Mouse (Mus musculus) urinary bladder, postnatal 10 days (tissue): Measurements from ENCODE around the gene Mex3a.

ENCODE experiments used
- DNase-seq: peaks from one replicate; pipeline ENCODE4 v3.0.0; 2022; ENCODE audit warnings: low spot score

The Mex3a gene

DNA sequence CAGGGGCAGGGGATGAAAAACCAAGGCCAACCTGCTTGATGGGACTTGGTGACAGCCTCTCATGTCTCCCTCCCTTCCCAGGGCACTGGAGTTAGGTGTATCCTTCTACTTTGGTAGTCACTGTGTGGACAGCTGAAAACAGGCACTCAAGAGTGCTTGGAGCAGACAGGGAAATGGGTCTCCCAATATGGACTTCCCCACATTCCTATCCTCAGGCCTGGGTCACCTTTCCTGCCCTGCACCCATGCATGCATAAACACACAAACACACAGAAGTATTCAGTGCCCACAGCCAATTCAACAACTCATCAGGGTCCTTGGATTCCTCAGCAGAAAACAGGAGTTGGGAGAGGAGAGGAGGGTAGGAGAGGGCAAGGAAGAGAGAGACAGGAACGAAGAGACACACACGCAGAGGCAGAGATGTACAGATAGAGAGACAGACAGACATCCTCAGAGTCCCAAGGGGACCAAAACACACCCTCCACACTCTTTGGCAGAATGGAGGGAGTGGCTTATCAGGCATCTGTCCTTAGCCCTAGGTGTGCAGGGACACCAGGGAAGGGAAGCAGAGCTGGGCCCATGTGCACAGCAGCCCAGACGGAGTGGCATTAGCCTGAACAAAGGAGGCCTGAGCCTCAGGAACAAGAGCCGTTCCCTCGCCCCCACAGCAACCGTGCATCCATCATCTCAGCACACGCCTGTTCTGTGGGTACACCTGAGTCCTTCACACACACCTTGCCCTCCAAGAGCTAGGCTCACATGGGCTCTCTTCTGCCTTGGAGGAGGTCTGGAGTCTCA lies 2.8 kb upstream of the Mex3a start:
- no peak for DNase-seq

DNA sequence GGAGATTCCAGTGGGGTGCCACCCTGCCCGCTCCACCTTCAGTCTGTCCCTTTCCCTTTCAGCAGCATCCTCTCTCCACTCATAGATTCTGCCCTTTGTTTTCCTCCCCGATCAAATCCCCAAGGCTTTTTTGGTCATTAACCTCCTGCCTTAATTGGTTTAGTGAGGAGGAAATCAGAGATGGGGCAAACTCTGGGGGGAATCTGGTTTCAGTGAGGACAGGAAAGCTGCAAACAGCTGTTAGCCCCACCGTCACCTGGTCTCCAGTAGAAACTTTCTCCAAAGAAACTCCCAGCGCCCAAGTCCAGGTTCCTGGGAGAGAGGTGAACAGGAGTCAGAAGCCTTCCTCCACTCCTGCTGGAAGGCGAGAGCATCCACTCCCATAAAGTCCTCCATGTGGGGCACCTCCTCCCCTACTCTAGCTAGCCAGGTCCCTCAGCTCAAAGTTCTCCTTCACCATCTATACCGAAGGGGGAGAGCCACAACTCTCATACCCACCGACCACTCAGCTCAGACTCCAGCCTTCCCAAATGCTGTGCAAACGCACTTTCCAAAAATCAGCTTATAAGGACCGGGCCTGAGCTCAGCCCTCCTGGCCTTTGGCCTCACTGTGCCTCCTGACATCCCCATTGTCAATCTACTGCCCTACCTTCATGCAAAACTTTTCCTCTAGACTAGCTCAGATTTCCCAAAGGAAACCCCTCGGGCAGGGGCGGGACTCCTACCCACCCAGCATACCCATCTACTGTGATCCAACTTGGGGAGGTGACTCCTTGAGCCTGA lies 1.9 kb upstream of the Mex3a start:
- no peak for DNase-seq

DNA sequence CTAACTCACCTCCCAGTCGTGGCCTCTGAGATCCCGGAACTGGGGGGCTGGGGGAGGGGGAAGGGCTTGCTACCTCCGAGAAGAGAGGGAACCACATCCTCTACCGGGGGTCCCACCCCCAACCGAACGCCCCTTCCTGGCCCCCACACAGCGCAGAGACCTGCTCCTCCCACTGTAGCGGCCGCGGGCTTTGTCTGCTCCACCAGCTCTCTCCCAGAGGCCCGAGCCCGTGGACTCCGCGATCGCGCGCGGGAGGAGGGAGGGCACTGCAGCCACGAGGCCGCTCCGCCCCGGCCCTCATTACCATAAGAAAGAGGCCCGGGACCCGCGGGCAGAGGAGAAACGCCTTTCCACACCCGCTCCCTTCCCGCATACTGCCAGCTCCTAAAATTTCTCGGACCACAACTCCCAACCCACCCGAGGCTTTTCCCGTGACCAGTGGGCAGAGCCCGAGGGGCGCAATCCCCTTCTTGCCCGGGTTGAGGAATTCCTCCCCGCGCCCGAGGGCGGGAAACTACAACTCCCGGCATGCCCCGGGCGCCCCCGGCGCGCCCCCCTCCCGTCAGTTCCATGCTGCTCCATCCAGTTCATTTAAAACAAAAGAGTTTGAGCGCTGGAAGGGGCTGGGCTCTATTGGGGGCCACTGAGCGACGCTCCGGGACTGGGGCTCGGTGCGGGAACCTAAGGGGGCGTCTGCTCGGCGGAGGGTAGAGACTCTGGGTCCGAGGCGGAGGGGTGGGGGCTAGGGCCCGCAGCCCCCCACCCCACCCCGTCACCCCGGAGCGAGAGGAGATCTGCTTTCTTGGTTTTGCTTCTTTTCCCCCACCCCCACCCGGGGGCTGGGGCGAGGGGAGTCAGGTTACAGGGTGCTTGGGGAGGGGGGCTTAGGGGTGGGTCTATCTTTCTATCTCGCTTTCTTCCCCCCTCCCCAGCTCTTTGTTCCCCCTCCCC lies 572 bp upstream of the Mex3a start:
- DNase-seq = peak; percentile 56

DNA sequence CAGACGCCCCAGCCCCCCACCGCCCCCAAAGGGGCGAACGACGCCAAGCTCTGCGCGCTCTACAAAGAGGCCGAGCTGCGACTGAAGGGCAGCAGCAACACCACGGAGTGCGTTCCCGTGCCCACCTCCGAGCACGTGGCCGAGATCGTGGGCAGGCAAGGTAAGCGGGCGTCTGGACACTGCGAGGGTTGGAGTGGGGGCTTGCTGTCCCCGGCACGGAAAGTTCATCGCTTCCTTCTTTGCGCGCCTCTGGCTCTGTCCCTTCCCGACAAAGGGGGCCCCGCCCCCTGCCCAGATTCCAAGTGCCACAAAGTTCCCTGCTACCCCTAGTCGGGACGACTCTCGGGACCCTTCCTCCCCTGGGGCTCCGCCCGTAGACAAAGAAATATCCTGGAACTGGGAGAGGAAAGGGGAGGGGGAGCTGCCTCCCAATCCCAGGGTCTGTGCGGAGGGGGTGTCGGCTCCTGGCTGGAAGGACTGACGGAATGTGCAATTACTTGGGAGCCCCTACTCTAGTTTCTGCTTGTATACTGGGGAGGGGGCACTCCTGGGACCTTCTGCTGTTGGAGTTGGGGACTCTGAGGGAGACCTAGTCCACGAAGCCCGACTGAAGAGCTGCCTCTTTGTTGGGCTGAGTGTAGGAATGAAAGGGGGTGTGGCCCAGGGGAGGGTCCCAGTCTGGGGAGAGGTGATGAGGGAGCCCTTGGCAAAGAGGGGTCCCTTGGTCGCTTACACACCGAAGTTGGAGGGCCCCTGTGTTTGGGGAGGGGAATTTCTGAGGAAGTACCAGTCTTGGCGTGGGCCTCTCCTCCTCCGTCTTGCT lies 705 bp downstream of the Mex3a start:
- DNase-seq = no peak

DNA sequence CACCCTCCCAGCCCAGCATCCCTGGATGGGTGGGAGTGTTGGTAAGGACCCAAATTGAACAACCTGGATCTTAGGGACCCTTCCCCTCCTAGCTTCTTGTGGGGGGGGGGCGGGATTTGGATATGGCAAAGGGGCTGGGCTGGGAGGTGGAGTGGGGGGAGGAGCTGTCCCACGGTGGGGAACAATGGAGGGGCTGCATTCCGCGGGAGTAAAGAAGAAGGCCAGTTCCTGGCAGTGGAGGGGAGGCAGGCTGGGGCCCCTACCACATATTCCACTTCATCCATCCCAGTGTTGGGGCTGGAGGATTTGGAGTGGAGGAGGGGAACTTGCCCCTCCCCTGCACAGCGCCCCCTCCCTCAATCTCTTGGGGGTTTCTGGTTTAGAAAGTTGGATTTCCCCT lies 1.5 kb downstream of the Mex3a start:
- no peak for DNase-seq

DNA sequence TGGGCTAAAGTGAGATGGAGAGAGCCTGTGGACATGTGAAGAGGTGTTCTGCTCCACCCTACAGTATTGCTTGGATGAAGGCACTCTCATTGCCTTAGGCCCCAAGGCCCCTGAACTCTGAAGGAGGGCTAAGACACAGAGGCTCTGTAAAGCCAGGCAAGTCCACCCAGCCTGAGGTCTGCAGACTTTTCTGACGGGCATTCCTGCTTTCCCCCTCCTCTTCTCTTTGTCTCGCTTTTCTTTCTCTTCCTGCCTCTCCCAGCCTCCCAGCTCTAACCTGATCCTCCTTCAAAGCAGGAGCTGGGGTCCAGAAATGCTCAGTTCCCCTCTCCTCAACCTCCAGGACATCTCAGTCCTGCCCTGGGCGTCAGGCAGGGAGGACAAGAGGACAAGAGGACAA lies 2.8 kb downstream of the Mex3a start:
- no peak for DNase-seq

DNA sequence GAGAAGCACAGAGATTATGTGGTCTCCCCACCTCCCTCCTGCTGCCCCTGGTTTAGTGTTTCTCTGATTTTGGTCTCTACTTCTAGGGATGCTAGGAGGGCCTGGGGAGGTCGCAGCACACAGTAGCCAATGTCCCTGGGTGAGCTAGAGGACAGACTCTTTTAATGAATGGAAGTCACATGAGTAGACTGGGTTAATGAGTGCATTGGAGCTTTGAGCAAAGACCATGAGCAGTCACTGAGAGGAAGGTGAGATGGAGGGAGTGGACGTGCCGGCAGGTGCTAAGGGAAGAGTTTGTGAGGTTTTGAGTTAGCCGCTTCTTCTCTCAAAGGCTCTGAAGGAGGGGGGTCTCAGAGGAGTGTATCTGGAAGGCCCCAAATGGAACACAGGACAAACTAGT lies 3.3 kb downstream of the Mex3a start:
- DNase-seq = no peak

DNA sequence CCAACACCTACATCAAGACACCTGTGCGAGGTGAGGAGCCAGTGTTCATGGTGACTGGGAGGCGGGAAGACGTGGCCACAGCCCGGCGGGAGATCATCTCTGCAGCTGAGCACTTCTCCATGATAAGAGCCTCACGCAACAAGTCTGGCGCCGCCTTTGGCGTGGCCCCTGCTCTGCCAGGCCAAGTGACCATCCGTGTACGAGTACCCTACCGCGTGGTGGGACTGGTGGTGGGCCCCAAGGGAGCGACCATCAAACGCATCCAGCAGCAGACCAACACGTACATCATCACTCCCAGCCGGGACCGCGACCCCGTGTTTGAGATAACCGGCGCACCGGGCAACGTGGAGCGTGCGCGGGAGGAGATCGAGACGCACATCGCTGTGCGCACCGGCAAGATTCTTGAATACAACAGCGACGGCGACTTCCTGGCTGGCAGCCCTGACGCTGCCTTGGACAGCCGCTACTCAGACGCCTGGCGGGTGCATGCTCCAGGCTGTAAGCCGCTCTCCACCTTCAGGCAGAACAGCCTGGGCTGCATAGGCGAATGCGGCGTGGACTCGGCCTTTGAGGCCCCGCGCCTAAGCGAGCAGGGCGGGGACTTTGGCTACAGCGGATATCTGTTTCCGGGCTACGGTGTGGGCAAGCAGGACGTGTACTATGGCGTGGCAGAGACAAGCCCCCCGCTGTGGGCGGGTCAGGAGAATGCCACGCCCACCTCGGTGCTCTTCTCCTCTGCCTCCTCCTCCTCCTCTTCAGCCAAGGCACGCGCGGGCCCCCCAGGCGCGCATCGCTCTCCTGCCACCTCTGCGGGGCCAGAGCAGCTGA lies 4.1 kb downstream of the Mex3a start:
- no peak for DNase-seq

DNA sequence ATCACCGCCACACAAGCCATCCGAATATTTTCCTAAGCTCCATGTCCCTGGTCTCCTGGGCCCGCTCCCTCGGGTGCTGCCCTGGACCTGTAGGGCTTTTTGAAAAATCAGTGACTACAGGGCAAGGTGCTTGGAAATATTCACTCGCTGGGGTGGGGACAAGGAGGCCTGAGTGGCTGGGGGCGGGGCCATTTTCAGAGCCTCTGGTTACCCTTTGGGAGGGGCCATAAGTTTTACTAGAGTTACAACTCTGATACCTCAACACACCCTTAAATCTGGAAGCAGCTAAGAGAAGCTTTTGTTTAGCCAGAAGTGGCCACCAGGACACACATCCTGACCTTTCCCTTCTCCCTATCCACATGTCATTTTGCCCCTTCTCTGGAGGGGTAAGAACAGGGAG lies 5.0 kb downstream of the Mex3a start:
- DNase-seq = no peak

DNA sequence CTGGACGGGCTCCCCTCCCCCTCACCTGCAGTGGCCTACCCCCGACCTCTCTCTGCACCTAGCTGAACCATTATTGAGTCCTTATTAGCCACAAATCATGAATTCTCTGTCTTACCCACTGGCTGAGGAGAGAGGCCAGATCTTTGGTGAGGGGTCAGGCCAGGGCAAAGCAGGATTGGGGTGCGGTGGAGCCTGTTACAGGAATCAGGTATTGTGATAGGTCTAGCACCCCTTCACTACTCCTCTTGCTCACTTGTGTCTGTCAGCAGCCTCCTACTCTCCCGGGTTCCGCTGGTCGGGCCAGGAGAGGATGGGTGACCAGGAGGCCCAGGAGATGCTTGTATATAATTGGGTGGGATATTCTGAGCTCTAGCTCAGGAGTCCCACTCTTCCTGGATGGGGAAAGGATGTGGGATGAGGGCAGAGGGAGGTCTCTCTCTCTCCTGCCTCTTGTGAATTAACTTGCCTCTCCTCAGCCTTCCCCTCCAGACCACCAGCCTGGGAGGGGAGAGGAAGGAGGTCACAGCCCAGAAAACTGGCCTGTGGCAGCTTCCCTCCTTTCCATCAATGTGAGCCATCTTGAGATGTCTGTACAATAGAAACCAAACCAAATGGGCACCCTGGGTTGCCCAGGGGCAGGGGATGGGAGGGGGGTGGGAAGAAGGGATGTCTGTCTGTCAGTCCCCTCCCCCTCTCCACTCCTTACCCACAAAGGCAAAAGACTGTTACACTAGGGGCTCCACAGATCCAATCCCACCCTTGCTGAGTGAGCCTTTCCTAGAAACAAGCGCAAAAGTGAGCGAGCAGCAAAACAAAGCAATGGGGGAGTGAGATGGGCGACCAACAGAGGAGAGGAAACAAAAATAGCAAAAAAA lies 6.3 kb downstream of the Mex3a start:
- no peak for DNase-seq

DNA sequence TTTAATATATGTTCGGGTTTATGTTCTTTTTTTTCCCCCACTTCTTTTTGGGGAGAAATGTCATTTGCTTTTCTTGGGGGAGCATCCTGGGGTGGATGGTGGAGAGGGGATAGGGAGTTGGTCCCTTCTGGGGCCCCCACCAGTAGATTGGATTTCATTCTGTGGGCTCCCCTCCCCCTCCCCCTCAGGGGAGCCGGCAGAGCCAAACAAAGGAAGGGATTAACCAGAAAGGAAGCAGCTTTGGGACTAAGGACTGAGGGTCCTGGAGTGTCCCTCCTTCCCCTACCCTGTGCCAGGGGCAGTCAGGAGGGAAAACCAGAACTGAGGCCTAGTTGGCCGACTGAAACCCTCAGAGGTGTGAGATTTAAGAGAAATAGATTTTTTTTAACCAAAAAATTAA lies 7.2 kb downstream of the Mex3a start:
- DNase-seq = no peak

DNA sequence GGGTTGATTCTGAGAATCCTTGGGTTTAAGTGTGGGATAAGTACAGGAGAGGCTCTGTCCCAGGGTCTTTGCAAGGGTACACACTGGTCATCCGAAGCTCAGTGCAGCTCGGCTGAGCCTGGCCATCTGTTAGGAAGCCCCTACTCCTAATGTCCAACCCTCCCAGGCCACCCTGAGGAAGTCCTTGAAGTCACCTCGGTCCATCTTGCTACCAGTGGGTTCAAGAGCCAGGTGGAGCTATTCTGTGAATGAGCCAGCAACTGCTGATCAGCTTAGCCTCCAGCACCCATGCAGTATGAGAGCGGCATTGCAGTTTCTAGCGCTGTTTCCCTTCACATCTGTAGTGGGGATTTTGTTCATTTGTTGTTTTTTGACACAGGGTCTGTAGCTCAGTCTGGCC lies 7.9 kb downstream of the Mex3a start:
- no peak for DNase-seq

DNA sequence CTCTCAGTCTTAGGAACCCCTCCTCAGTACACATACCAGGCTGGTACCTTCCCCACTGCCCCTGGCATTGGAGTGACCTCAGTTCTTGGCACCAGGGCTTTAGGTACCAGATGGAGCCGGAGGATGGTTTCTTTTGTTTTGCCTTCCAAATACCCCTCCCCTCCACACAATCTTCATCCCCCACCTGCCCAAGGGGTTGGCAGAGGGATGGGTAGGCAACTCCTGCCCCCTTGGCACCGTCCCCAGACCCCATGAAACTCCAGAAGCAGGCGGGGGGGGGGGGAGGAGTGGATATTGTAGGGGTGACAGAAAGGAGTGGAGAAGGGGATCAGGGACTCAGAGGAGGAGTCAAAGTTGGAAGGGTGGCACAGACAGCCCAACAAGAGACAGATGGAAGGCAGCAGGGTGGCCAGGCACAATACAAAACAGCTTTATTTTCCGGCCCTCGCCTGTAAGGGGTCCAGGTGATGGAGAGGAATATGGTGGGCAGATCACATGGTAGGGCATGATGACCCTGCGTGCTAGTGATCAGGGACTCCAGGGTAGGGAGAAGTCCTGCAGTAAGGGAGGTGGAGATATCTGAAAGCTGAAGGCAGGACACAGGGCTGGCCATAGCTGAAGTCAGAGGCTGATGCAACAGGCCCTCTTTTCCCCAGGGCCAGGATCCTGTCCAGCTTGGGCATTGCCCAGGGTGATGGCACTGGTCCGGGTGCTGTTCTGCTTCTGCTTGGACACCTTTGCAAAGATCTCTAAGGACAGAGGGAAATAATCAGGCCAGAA lies 9.6 kb downstream of the Mex3a start:
- no peak for DNase-seq

DNA sequence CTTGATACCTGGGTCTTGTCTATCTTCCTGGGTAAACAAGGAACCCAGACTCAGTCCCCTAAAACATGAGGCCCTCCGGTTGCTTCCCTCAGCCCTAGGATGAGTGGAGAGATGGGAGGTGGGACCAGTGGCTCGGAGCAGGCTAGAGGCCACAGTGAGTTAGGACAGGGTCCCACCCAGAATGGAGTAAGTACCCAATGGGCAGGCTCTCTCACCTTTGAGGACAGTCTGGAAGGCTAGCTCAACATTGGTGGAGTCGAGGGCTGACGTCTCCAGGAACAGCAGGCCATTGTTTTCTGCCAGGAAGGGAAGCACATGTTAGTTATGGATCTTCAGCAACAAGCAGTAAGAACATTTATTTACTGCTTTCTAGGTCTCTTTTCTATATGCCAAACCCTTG lies 10.3 kb downstream of the Mex3a start:
- DNase-seq = no peak

DNA sequence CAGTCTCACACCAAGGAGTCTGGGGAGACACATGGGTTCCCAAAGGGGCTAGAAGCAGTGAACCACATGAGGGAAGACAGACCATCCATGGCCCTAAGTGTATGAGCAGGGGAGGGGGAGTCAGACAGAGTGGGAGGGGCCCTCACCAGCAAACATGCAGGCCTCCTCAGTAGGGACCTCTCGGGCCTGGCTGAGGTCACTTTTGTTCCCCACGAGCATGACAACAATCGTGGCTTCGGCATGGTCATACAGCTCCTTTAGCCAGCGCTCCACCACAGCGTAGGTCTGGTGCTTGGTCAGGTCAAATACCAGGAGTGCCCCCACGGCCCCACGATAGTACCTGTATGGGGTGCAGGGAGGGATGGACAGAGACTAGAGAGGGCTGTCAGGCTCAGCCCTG lies 11.0 kb downstream of the Mex3a start:
- no peak for DNase-seq

DNA sequence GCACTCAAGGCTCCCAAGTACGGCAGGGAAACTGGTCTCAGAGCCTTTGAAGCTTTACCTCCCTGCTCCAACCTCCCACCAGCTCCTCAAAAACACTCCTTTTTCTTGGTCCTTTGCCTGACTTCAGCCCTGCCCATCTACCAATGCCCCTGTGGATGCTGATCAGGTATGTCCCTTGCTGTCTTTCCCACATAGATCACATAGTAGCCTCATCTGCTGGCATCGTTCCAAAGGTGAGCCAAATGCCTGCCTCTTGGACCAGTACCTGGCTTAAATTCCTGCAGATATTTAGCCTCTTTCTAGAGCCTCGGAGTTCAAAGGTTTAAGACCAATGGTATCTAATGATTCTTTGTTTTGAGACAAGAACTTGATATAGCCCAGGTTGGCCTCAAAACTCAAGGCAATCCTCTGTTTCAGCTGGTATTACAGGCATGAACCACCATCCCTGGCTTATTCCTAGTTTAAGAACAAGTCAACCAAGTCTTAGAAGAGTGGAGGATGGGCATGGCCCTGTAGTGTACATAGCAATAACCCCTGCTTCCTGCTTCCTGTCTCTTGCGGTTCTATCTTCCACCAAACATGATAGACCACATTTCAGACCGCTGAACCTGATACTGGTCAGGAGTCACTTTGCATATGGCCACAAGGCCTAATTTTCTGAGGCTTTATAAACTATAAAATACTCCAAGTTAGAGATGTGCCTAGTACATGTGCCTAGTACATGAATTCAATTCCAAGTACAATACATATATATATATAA lies 11.6 kb downstream of the Mex3a start:
- no peak for DNase-seq

DNA sequence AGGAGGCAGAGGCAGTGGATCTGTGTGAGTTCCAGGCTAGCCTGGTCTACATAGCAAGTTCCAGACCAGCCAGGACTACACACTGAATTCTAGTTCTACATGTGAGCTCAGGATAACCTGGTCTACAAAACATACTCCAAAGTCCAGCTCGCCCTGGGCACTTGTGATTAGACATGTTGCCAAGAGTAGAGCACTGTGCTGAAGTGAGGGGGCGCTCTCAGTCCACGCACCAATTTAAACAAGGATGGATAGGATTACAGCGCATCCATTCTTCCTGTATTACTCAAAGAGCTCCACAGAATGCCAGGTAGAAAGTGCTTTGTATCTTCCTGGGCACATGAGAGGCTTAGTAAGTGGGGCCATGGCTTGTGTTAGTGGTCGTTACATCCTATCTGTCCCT lies 12.3 kb downstream of the Mex3a start:
- DNase-seq = no peak

DNA sequence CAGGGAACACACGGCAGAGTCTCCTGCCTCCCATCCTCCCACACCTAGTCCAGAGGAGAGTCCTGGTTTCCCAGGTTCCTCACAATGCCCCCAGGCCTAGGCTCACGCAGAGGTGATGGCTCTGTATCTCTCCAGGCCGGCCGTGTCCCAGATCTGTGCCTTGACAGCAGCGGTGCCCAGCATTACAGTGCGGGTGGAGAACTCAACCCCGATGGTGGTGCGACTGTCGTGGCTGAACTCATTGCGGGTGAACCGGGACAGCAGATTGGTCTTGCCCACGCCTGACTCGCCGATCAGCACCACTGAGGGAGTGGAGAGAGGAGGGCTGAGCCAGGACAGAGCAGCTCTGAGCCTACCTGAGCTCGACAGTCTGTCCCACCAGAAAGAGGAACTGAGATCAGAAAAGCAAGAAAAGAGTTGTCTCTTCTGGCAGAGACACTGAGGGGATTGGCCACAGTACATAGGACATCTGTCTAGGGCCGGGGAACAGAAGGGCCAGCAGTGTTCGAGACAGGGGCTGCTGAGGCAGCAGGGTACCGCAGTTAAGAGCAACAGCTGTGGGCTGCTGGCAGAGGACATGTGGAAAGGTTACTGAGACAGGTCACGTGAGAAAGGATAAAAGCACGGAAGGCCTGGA lies 12.9 kb downstream of the Mex3a start:
- no peak for DNase-seq
